10 mouse cellular contexts compared by ENCODE assay signal in the genomic region with DNA sequence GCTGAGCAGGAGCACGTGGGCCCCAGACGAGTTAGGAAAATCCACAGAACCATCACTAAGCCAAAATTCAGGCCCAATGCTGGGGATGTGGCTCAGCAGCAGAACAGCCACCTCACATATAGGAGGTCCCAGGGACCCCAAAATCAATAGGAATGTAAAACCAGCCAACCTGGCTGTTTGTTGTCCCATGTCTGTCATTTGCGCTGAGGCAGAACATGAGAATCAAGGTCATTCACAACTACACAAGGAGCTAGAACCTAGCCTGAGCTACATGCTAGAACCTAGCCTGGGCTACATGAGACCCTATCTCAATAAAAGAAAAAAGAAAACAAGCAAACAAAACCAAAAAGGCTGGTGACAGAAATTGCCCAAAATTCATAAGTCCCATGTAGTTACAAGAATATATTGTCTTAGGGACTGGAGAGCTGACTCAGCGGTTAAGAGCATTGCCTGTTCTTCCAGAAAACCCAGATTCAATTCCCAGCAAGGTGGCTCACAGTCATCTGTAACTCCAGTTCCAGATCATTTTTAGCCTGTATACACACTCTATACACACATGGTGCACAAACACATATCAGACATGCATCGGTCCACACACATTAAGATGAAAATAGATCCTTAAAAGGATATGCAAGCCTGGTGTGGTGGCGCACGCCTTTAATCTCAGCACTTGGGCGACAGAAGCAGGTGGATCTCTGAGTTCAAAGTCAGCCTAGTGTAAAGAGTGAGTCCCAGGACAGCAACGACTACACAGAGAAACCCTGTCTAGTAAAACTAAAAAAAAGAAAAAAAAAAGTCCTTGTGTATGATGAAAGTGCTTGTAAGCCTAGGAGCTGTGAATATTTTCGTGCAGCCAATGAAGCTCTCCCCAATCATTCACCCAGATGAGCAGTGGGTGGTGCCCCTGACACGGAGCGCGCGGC. TPM values are rescaled to one million over a fixed set of nuclear protein-coding genes. Genes with fewer than 3 reads are reported as not detected.
DNase-seq lines count a peak whose midpoint lies in the region; ATAC-seq lines count a peak whose summit lies in the region.
"Had no signal": no experiment of that assay in that cellular context is flagged by ENCODE, and none has a peak within 500 bp of the region (broad histone marks: within the 10 kb centered on the region; RNA-seq: fewer than 3 reads in every experiment).

No protein-coding gene starts in this region.

- DNase-seq in heart, postnatal 36 days, result no peak
- DNase-seq in NIH3T3 (ENCODE audit: low read depth), result peak; percentile 22
- DNase-seq in hindbrain, embryonic 11.5 days (ENCODE audit: low spot score), result no peak
- DNase-seq in spleen, postnatal 10 days (ENCODE audit: low spot score in 2 of 2), result no peak
- DNase-seq in layer of hippocampus, adult 9-11 months, result no peak
- DNase-seq in left cerebral cortex, postnatal 4 days, result no peak

- 35% methylated on average over 14 of the region's 14 CpGs for WGBS in heart, embryonic 14.5 days
- 40% methylated on average over 14 of the region's 14 CpGs for WGBS in hindbrain, embryonic 11.5 days
- 38% methylated on average over 14 of the region's 14 CpGs for WGBS in midbrain, embryonic 12.5 days

- peaks cover 4 to 5% of the 10 kb centered on the region in 2 experiments; a peak in 2 of 4 replicates for H3K4me1 ChIP-seq in heart, embryonic 14.5 days (ENCODE audit: control insufficient read depth in 2 of 2, insufficient read depth in 2 of 2, low read length in 2 of 2)
- no peaks in the 10 kb centered on the region; the same call in 1 of the 2 replicates for H3K4me1 ChIP-seq in hindbrain, embryonic 11.5 days (replicated peaks; ENCODE audit: control insufficient read depth, insufficient read depth, low read length)
- 0 out of 2 replicates have a peak, but pooled peaks cover 5% of the 10 kb centered on the region for H3K4me1 ChIP-seq in midbrain, embryonic 12.5 days

- ATAC-seq in heart, embryonic 14.5 days (ENCODE audit: insufficient number of reproducible peaks, insufficient read depth, low FRiP score, low read depth), result no peak
- ATAC-seq in hindbrain, embryonic 11.5 days (ENCODE audit: low FRiP score), result no peak; the same call in 1 of the 2 replicates
- ATAC-seq in midbrain, embryonic 12.5 days (ENCODE audit: low FRiP score, low read depth), result no peak; the same call in 1 of the 2 replicates

- intact Hi-C loops in heart, postnatal 36 days (cut with DNase I), result loop anchor here (1.0 kb wide), 1 partner anchor 9 kb away; no protein-coding TSS in a partner anchor
- intact Hi-C loops in left cerebral cortex, postnatal 4 days (cut with DNase I), result no loop called here

- no peaks in the 10 kb centered on the region for H3K9me3 ChIP-seq in heart, embryonic 14.5 days (ENCODE audit: control insufficient read depth, low read length)
- H3K9me3 ChIP-seq in hindbrain, embryonic 11.5 days (ENCODE audit: control insufficient read depth, low read length), result no peaks in the 10 kb centered on the region
- no peaks in the 10 kb centered on the region for H3K9me3 ChIP-seq in midbrain, embryonic 12.5 days

- H3K27me3 ChIP-seq in heart, embryonic 14.5 days (ENCODE audit: control insufficient read depth, insufficient read depth, low read length), result no peaks in the 10 kb centered on the region
- H3K27me3 ChIP-seq in hindbrain, embryonic 11.5 days (ENCODE audit: control insufficient read depth, insufficient read depth, low read length), result no peaks in the 10 kb centered on the region
- H3K27me3 ChIP-seq in midbrain, embryonic 12.5 days, result no peaks in the 10 kb centered on the region

- H3K9ac ChIP-seq in heart, embryonic 14.5 days (ENCODE audit: low read length), result peak overlapping the region; percentile 60; the same call in 1 of the 2 replicates
- no peak overlapping the region; the same call in 1 of the 2 replicates for H3K9ac ChIP-seq in hindbrain, embryonic 11.5 days (ENCODE audit: low read depth, low read length)
- H3K9ac ChIP-seq in midbrain, embryonic 12.5 days (replicated peaks), result peak overlapping the region; percentile 20

- H3K4me3 ChIP-seq in heart, embryonic 14.5 days (ENCODE audit: control insufficient read depth in 1 of 2, insufficient read depth in 1 of 2, low read depth in 1 of 2, low read length in 2 of 2), result peak overlapping the region; percentile 46 to 54
- H3K4me3 ChIP-seq in hindbrain, embryonic 11.5 days (ENCODE audit: low read depth, low read length), result peak overlapping the region; percentile 38
- H3K4me3 ChIP-seq in midbrain, embryonic 12.5 days, result peak overlapping the region; percentile 39

- peak overlapping the region; percentile 84 for H3K4me2 ChIP-seq in heart, embryonic 14.5 days (ENCODE audit: low read length)
- H3K4me2 ChIP-seq in hindbrain, embryonic 11.5 days (replicated peaks; ENCODE audit: low read depth, low read length), result peak overlapping the region; percentile 40
- peak overlapping the region; percentile 54 for H3K4me2 ChIP-seq in midbrain, embryonic 12.5 days (replicated peaks)

- peak overlapping the region; percentile 25 to 94; a peak in 3 of 4 replicates for H3K27ac ChIP-seq in heart, embryonic 14.5 days (replicated peaks in 1 of 2; ENCODE audit: control insufficient read depth in 1 of 2, insufficient read depth in 1 of 2, low read depth in 2 of 2, low read length in 2 of 2)
- H3K27ac ChIP-seq in hindbrain, embryonic 11.5 days (ENCODE audit: low read depth, low read length), result no peak overlapping the region
- 0 out of 2 replicates have a peak overlapping the region, but pooled peaks have one; percentile 43 for H3K27ac ChIP-seq in midbrain, embryonic 12.5 days (replicated peaks)

- H3K36me3 ChIP-seq in heart, embryonic 14.5 days (ENCODE audit: control insufficient read depth, insufficient read depth, low read length), result 0 out of 2 replicates have a peak, but pooled peaks cover 3% of the 10 kb centered on the region
- H3K36me3 ChIP-seq in hindbrain, embryonic 11.5 days (ENCODE audit: control insufficient read depth, insufficient read depth, low read length), result no peaks in the 10 kb centered on the region
- H3K36me3 ChIP-seq in midbrain, embryonic 12.5 days, result no peaks in the 10 kb centered on the region

RNA-seq across cellular contexts. Expression of a gene that starts 2.1 kb away (rescaled TPM):
- polyA plus RNA-seq in heart, embryonic 14.5 days (2014; fragmentation: Nextera tagmentation; extraction: Ambion mirVana), result 1.9 and 2.7 TPM in 2 replicates
- total RNA-seq in heart, postnatal 36 days (2021), result 1 to 10 TPM; 3.9 to 4.0 TPM
- polyA plus RNA-seq in hindbrain, embryonic 11.5 days (2014; fragmentation: Nextera tagmentation; extraction: Ambion mirVana), result 4.3 and 4.9 TPM in 2 replicates
- polyA plus RNA-seq in midbrain, embryonic 12.5 days (2016; fragmentation: Nextera tagmentation; extraction: Ambion mirVana), result 4.3 TPM in 2 replicates
- 10 to 100 TPM in 1 of 2 experiments, 1 to 10 TPM in 1; 9.9 to 10.9 TPM for total RNA-seq in left cerebral cortex, postnatal 4 days (2021)

RNA-seq across cellular contexts. Expression of a gene that starts 8.9 kb away (rescaled TPM):
- 4.5 and 5.9 TPM in 2 replicates for polyA plus RNA-seq in heart, embryonic 14.5 days (2014; fragmentation: Nextera tagmentation; extraction: Ambion mirVana)
- 1 to 10 TPM; 4.2 to 4.6 TPM for total RNA-seq in heart, postnatal 36 days (2021)
- polyA plus RNA-seq in hindbrain, embryonic 11.5 days (2014; fragmentation: Nextera tagmentation; extraction: Ambion mirVana), result 0.59 and 0.97 TPM in 2 replicates
- 1.3 and 1.8 TPM in 2 replicates for polyA plus RNA-seq in midbrain, embryonic 12.5 days (2016; fragmentation: Nextera tagmentation; extraction: Ambion mirVana)
- 10 to 100 TPM; 33.3 to 42.2 TPM for total RNA-seq in left cerebral cortex, postnatal 4 days (2021)

RNA-seq across cellular contexts. Expression of a gene that starts 10.6 kb away (rescaled TPM):
- 28.2 and 30.0 TPM in 2 replicates for polyA plus RNA-seq in heart, embryonic 14.5 days (2014; fragmentation: Nextera tagmentation; extraction: Ambion mirVana)
- 1 to 10 TPM; 5.8 to 8.7 TPM for total RNA-seq in heart, postnatal 36 days (2021)
- polyA plus RNA-seq in hindbrain, embryonic 11.5 days (2014; fragmentation: Nextera tagmentation; extraction: Ambion mirVana), result 55.9 and 57.8 TPM in 2 replicates
- polyA plus RNA-seq in midbrain, embryonic 12.5 days (2016; fragmentation: Nextera tagmentation; extraction: Ambion mirVana), result 55.3 and 62.7 TPM in 2 replicates
- total RNA-seq in left cerebral cortex, postnatal 4 days (2021), result 10 to 100 TPM; 37.9 to 43.0 TPM

RNA-seq across cellular contexts. Expression of a gene that starts 21.0 kb away (rescaled TPM):
- 188 and 202 TPM in 2 replicates for polyA plus RNA-seq in heart, embryonic 14.5 days (2014; fragmentation: Nextera tagmentation; extraction: Ambion mirVana)
- total RNA-seq in heart, postnatal 36 days (2021), result 100 to 1,000 TPM; 104 to 117 TPM
- polyA plus RNA-seq in hindbrain, embryonic 11.5 days (2014; fragmentation: Nextera tagmentation; extraction: Ambion mirVana), result 342 and 364 TPM in 2 replicates
- 298 and 321 TPM in 2 replicates for polyA plus RNA-seq in midbrain, embryonic 12.5 days (2016; fragmentation: Nextera tagmentation; extraction: Ambion mirVana)
- total RNA-seq in left cerebral cortex, postnatal 4 days (2021), result 100 to 1,000 TPM; 144 to 147 TPM

RNA-seq across cellular contexts. Expression of a gene that starts 59.1 kb away (rescaled TPM):
- polyA plus RNA-seq in heart, embryonic 14.5 days (2014; fragmentation: Nextera tagmentation; extraction: Ambion mirVana), result not detected in 2 replicates
- not detected for total RNA-seq in heart, postnatal 36 days (2021)
- not detected in 2 replicates for polyA plus RNA-seq in hindbrain, embryonic 11.5 days (2014; fragmentation: Nextera tagmentation; extraction: Ambion mirVana)
- not detected in 2 replicates for polyA plus RNA-seq in midbrain, embryonic 12.5 days (2016; fragmentation: Nextera tagmentation; extraction: Ambion mirVana)
- not detected for total RNA-seq in left cerebral cortex, postnatal 4 days (2021)
- total RNA-seq: gastrocnemius, postnatal 4 days had no signal
- polyA plus RNA-seq: urinary bladder, adult 2 months had no signal
